Mouse (Mus musculus) urinary bladder, postnatal 36 days (tissue): Measurements from ENCODE around the gene Tmem240.
"Not testable (repeated sequence)": the region's sequence is repeated elsewhere in the genome, so short reads cannot be mapped to it uniquely, and the experiment has no call there.

Experiments used
- DNase-seq, 2 experiments: peaks; one replicate each; pipeline ENCODE4 v3.0.0; 2022; ENCODE audit warnings: low spot score in 2 of 2, mixed read lengths in 1 of 2

Gene Tmem240

GRCm38 (mm10) chr4:155770626-155771025, 36.0 kb downstream of the Tmem240 start:
- no peak for DNase-seq

GRCm38 (mm10) chr4:155771706-155772105, 37.1 kb downstream of the Tmem240 start:
- no peak for DNase-seq

- DNase-seq: no peak
These were observed 38.2 kb downstream of the Tmem240 start for GRCm38 (mm10) chr4:155772786-155773185.

GRCm38 (mm10) chr4:155773335-155774078, 38.9 kb downstream of the Tmem240 start:
- no peak for DNase-seq

- peak; percentile 92 to 94 for DNase-seq
These were observed 39.7 kb downstream of the Tmem240 start, which contains the start of gene Vwa1 for GRCm38 (mm10) chr4:155774280-155774754. TSS of gene Vwa1 (minus strand) at chr4:155774698.

GRCm38 (mm10) chr4:155774971-155775740, 40.6 kb downstream of the Tmem240 start:
- peak in 1 of 2 experiments; percentile 59 for DNase-seq

GRCm38 (mm10) chr4:155775855-155776254, 41.3 kb downstream of the Tmem240 start:
- no peak for DNase-seq

GRCm38 (mm10) chr4:155776704-155777335, 42.2 kb downstream of the Tmem240 start:
- no peak for DNase-seq

- DNase-seq: no peak
These were observed 43.2 kb downstream of the Tmem240 start for GRCm38 (mm10) chr4:155777816-155778215.

- no peak for DNase-seq
These were observed 44.9 kb downstream of the Tmem240 start for GRCm38 (mm10) chr4:155779498-155779897.

- DNase-seq: peak in 1 of 2 experiments; percentile 69
These were observed 46.3 kb downstream of the Tmem240 start for GRCm38 (mm10) chr4:155780895-155781294.

GRCm38 (mm10) chr4:155783486-155784080, 49.0 kb downstream of the Tmem240 start:
- DNase-seq: no peak

- DNase-seq: peak; percentile 75 to 80
These were observed 49.6 kb downstream of the Tmem240 start for GRCm38 (mm10) chr4:155784081-155784701.

GRCm38 (mm10) chr4:155785246-155785645, 50.6 kb downstream of the Tmem240 start:
- no peak for DNase-seq

- DNase-seq: no peak
These were observed 51.2 kb downstream of the Tmem240 start, which contains the start of gene Tmem88b for GRCm38 (mm10) chr4:155785819-155786218. TSS of gene Tmem88b (minus strand) at chr4:155785874.

- no peak for DNase-seq
These were observed 53.7 kb downstream of the Tmem240 start for GRCm38 (mm10) chr4:155788300-155788699.

- not testable (repeated sequence) for DNase-seq
These were observed 54.2 kb downstream of the Tmem240 start for GRCm38 (mm10) chr4:155788833-155789232.

GRCm38 (mm10) chr4:155790021-155790489, 55.5 kb downstream of the Tmem240 start, which contains the start of gene Ankrd65:
TSS of gene Ankrd65 (plus strand) at chr4:155790439.
- no peak for DNase-seq
